Mouse (Mus musculus): Measurements from ENCODE around the gene Shld2. TPM values are rescaled to one million over a fixed set of nuclear protein-coding genes. Genes with fewer than 3 reads are reported as not detected.
"Not testable (repeated sequence)": the region's sequence is repeated elsewhere in the genome, so short reads cannot be mapped to it uniquely, and the experiment has no call there.

The Shld2 gene
- total RNA-seq, 2 experiments from 2014 or later: 12.6 to 16.0 TPM

- no peak for DNase-seq (ENCODE audit: low spot score in 2 of 2)
Observed at GRCm38 (mm10) chr14:34323576-34324085, 13.3 kb upstream of the Shld2 start.

GRCm38 (mm10) chr14:34318113-34318512, 7.8 kb upstream of the Shld2 start:
- DNase-seq (ENCODE audit: low spot score in 2 of 2): no peak

GRCm38 (mm10) chr14:34317431-34317830, 7.1 kb upstream of the Shld2 start:
- no peak for DNase-seq (ENCODE audit: low spot score in 2 of 2)

DNA sequence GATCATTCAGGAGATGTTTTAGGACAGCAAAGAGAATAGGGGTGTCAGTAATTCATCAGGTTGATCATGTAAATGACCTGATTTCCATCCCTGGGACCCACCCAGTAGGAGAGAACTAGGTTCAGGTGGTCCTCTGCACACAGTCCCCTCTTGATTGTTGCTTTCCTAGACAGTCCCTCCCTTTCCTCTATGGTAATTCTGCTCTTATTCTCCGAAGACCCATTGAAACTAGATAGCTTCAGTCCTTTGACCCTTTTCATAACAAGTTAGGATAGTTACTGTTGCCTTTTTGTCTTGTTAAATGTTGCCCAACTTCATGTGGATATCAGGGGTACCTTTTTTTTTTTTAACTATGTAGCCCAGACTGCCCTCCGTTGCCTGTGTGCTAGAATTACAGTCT, 6.1 kb upstream of the Shld2 start:
- DNase-seq (ENCODE audit: low spot score in 2 of 2): no peak

DNA sequence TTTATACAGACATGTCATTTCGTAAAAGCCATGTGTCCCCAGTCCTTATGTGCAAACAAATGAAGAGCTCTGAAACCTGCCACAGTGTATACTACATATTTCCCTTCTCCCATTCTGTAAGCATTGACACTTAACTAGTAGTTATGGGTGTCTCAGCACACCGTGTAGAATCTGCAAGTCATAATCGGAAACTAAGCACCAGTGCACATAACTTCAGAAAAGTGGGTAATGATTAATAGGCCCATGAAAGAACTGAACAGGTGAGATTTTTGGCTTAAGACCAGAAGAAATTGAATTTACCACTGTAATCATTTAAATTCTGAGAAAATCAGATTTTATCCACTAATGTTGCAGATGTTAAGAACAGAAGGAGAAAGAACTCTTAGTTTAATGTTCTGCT, 4.5 kb upstream of the Shld2 start:
- no peak for DNase-seq (ENCODE audit: low spot score in 2 of 2)

GRCm38 (mm10) chr14:34314383-34314782, 4.1 kb upstream of the Shld2 start:
- not testable (repeated sequence) for DNase-seq (ENCODE audit: low spot score in 2 of 2)

GRCm38 (mm10) chr14:34313612-34314011, 3.3 kb upstream of the Shld2 start:
- no peak for DNase-seq (ENCODE audit: low spot score in 2 of 2)

DNA sequence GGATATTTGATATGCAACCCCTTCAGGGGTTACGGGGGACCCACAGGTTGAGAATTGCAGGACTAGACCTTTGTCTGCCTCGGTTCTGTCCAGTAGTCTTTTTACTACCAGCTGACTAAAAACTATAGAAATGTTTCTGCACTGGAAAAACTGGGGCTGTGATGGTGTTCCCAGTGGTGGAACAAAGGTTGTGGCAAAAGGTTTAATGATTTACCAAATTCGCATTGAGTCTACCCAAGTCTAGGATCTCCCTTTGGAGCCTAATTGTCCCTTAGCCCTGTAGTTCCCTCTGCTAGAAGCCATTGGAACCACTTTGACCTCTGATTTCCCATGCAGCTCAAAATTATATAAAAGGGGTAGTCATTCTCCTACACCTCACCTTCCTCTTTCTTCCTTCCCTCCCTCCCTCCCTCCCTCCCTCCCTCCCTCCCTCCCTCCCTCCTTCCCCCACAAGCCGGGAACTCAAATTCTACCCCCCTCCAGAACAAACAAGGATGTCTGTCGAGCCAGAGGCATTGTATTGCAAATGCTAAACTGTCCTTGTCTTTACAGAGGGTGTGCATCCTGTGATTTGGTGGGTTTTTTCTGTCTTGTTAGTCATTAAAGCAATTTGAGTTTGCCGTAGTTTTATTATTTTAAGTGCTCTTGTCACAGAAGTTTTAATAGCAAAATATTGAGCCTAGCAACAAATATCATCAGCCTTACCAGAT, 2.2 kb upstream of the Shld2 start:
- DNase-seq (ENCODE audit: low spot score in 2 of 2): no peak

GRCm38 (mm10) chr14:34311691-34312090, 1.4 kb upstream of the Shld2 start:
- DNase-seq (ENCODE audit: low spot score in 2 of 2): no peak

- peak; percentile 14 to 27 for DNase-seq (ENCODE audit: low spot score in 2 of 2)
Observed at GRCm38 (mm10) chr14:34311021-34311631, 833 bp upstream of the Shld2 start.

DNA sequence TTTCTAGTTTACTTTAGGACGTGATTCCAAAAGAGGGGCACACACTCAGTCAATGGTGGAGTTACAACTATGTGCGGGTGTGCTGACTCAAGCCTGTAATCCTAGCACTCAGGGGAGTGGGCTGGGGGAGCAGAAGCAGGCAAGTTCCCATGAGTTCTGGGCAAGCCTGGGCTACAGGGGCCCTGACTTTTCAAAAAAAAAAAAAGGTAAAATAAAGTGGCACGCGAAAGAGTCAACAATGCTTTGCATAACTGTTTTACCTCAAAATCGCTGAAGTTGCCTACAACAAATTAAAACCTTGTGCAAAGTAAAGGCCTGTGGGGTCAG, 423 bp downstream of the Shld2 start:
- no peak for DNase-seq (ENCODE audit: low spot score in 2 of 2)

DNA sequence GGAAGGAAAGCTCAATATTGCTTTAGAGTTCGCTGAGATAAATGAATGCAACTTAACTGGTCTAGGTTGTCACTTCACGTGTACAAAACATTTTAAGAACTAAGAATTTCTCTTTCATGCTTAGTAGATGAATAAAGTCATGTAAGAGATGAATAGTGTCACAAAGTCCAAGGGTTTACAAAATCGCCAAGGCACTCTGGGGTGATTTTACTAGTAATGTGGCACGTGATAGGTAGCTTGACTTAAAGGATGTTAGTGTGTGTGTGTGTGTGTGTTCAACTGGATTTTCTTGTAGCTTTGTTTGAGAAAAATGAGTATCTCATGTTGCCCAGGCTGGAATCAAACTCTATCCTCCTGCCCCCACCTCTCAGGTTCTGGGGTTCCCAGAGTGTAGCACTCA, 1.0 kb downstream of the Shld2 start:
- no peak for DNase-seq (ENCODE audit: low spot score in 2 of 2)

- DNase-seq (ENCODE audit: low spot score in 2 of 2): no peak
Observed at GRCm38 (mm10) chr14:34303265-34303680, 7.0 kb downstream of the Shld2 start.

DNA sequence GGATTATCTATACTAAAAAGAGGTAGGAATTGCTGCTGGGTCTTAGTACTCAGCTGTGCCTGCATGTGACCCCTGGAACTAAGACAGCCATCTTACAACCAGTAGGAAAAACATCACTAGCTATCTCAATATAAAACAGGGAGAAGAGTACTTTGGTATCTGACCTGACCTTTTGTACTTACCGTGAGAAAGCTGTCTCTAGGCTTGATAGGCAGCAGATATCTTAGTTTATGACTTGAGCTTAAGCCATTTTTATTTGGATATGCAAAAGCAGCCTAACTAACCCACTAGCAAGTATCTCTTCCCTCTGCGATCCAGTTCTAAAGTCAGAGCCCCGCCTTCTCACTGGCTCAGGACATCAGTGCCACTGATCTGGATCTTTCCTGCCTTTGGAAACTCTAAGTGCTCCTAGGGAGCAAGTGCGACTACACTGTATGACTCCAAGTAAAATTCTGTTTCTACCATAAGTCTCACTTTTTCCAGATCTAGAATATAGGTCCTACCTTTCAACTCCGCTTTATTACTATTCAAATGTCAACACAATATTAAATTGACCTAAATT, 7.5 kb downstream of the Shld2 start:
- no peak for DNase-seq (ENCODE audit: low spot score in 2 of 2)

- DNase-seq (ENCODE audit: low spot score in 2 of 2): no peak
Observed at GRCm38 (mm10) chr14:34298871-34299700, 11.2 kb downstream of the Shld2 start.

- DNase-seq (ENCODE audit: low spot score in 2 of 2): no peak
Observed at GRCm38 (mm10) chr14:34297634-34298033, 12.7 kb downstream of the Shld2 start.

GRCm38 (mm10) chr14:34297038-34297437, 13.3 kb downstream of the Shld2 start:
- DNase-seq (ENCODE audit: low spot score in 2 of 2): no peak

- no peak for DNase-seq (ENCODE audit: low spot score in 2 of 2)
Observed at GRCm38 (mm10) chr14:34296350-34296749, 13.9 kb downstream of the Shld2 start.

DNA sequence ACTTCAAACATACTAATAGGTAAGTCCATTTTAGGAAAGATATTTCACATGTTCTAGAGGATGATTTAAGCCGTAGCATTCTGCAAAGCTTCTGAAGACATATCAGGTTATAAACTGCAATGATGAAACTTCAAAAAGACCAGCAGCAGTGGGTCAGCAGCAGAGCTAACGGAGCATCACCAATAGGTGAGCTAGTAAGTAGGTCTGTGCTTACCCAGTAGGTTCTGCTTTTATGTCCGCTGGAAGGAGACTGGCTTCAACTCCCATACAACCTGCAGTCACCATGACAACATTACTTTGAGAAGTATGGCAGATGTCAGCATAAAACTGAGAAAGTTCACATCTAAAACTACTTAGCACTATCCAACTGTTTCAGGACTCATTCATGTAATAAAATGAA, 16.7 kb downstream of the Shld2 start:
- no peak for DNase-seq (ENCODE audit: low spot score in 2 of 2)

DNA sequence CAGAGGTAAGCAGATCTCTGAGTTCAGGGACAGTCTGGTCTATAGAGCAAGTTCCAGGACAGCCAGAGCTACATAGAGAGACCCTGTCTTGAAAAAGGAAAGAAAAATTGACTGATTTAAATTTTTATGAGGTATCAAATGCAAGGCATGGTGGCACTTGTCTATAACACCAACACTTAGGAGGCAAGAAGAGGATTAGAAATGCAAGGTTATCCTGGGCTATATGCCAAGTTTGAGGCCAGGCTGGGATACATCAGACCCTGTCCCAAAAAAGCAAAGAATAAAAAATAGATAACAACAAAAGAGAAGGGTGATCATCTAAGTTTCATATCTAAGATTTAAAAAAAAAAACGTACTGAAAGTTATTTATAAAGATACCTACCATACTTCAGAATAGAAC, 20.1 kb downstream of the Shld2 start:
- DNase-seq (ENCODE audit: low spot score in 2 of 2): no peak

DNA sequence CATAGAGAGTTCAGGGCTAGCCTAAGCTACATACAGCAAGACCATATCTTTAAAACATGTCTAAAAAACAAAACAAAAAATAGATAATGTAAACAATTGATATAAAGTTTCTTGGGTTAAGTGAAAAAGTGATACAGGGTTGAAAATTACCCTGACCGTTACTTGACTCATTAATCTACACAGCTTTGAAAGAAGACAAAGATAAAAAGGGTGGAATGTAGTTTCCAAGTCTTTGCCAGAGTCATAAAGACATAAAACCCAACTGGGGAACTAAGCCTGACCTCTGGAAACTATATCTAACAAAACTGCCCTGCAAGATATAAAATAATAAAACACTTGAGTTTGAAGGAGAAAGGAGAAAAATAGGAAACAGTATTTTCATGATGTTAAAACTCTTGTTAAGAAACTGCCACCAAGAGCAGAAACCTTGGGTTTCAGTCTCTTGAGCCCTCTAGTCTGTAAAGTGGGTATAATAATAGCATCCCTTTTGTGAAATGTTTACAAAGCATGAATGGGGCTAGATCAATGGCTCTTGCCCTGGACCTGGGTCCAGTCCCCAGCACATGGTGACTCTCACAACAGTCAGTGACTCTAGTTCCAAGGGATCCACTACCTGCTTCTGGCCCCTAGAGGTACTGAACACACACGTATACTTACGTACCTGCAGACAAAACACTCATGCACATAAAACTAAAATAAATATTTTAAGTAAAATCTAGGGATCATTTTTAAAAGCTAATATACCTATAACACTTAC, 20.9 kb downstream of the Shld2 start:
- DNase-seq (ENCODE audit: low spot score in 2 of 2): no peak
